Mouse (Mus musculus): Measurements from ENCODE around the gene Stat4.

- TF ChIP-seq POLR2A (IDR thresholded peaks at IDR 0.05; ENCODE audit: low read depth, low read length): no peak
- no peak for TF ChIP-seq CTCF (IDR thresholded peaks at IDR 0.05; ENCODE audit: borderline replicate concordance, insufficient read depth, low read length)
Observed at GRCm38 (mm10) chr1:52150676-52151075, 163.7 kb downstream of the Stat4 start.

Data from embryonic fibroblast, embryonic 13.5 days (primary cell).